Comparison of ENCODE assay signal across 8 mouse cellular contexts in the genomic region with DNA sequence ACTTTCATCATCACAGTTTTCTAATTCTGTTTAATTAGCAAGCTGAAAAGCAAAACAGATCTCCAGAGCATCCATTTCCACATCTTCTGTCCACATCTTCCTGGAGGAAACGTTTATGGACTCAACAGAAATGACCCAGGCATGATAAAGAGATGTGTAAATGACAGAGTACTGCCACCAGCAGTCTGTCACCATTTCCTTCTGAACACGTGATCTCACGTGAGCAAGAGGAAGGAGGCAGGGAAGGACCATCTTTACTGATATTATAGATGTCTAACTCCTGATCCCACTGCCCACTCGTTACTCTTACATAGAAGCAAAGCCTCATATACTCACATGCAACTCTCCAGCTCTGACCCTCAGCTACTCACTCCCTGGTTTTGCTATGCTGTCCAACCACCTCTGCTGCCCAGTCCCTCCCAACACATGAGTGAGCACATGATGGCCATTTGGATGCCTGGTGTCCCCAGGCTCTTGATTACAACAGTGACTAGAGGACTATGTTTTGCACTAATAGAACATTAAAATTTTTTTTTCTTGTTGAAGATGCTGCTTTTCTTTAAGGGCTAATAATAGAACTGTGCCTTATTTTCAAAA. TPM values are rescaled to one million over a fixed set of nuclear protein-coding genes. Genes with fewer than 3 reads are reported as not detected.
DNase-seq lines count a peak whose midpoint lies in the region; ATAC-seq and TF ChIP-seq lines count a peak whose summit lies in the region.
"Not testable (repeated sequence)": the region's sequence is repeated elsewhere in the genome, so short reads cannot be mapped to it uniquely, and the experiment has no call there.

No protein-coding gene starts in this region.

- H3K79me2 ChIP-seq in MEL (ENCODE audit: control insufficient read depth, insufficient read depth, low read length, poor library complexity) = not testable (repeated sequence)

- 0 out of 2 replicates have a peak overlapping the region, but pooled peaks have one; percentile 25 for H3K9ac ChIP-seq in MEL (ENCODE audit: control insufficient read depth, low read depth, low read length, poor library complexity, severe bottlenecking)
- H3K9ac ChIP-seq in intestine, embryonic 16.5 days (ENCODE audit: low read depth, low read length); liver, embryonic 16.5 days (ENCODE audit: low read depth, low read length): not testable (repeated sequence)

- not testable (repeated sequence) for H3K4me1 ChIP-seq in MEL (ENCODE audit: control insufficient read depth in 1 of 2, insufficient read depth in 2 of 2, low read length in 2 of 2); bone marrow macrophage, adult 2 months (ENCODE audit: control insufficient read depth, insufficient read depth, low read length); intestine, embryonic 16.5 days (ENCODE audit: control insufficient read depth, insufficient read depth, low read length); liver, embryonic 16.5 days (ENCODE audit: control insufficient read depth, low read depth, low read length); spleen, adult 2 months (ENCODE audit: control insufficient read depth, insufficient read depth, insufficient read length)

- ATAC-seq in granulocyte monocyte progenitor cell, adult 5-6 weeks (replicated peaks; ENCODE audit: poor library complexity, severe bottlenecking) = peak; percentile 69
- ATAC-seq in intestine, embryonic 16.5 days = 0 out of 2 replicates have a peak, but pooled peaks have one; percentile 10
- 0 out of 2 replicates have a peak, but pooled peaks have one; percentile 32 for ATAC-seq in liver, embryonic 16.5 days (ENCODE audit: low read depth)
- peak; percentile 52 for ATAC-seq in megakaryocyte progenitor cell, adult 5-6 weeks (replicated peaks; ENCODE audit: poor library complexity)

- not testable (repeated sequence) for TF ChIP-seq POLR2A in MEL (IDR thresholded peaks at IDR 0.05; ENCODE audit: control insufficient read depth in 1 of 2, insufficient read depth in 1 of 2, low read depth in 1 of 2, low read length in 2 of 2, poor library complexity in 1 of 2); bone marrow macrophage, adult 2 months (IDR thresholded peaks at IDR 0.05; ENCODE audit: borderline replicate concordance, low read depth, low read length); spleen, adult 2 months (IDR thresholded peaks at IDR 0.05; ENCODE audit: low read depth, low read length)

- not testable (repeated sequence) for H3K27me3 ChIP-seq in MEL (ENCODE audit: control insufficient read depth in 1 of 2, insufficient read depth in 2 of 2, low read length in 2 of 2); intestine, embryonic 16.5 days (replicated peaks; ENCODE audit: control insufficient read depth, insufficient read depth, low read length); liver, embryonic 16.5 days (ENCODE audit: control insufficient read depth, insufficient read depth, low read depth, low read length); spleen, adult 2 months (ENCODE audit: control insufficient read depth, insufficient read depth, low read length)

- not testable (repeated sequence) for TF ChIP-seq RAD21 in MEL (IDR thresholded peaks at IDR 0.05; ENCODE audit: low read depth, low read length)

- not testable (repeated sequence) for H3K9me3 ChIP-seq in MEL (replicated peaks; ENCODE audit: insufficient read depth, low read length); intestine, embryonic 16.5 days (ENCODE audit: control insufficient read depth, low read length); liver, embryonic 16.5 days (replicated peaks; ENCODE audit: control insufficient read depth, low read length)

- H3K4me3 ChIP-seq in MEL (ENCODE audit: control insufficient read depth in 1 of 2, insufficient read depth in 1 of 2, low read depth in 2 of 2, low read length in 2 of 2) = peak overlapping the region in 1 of 2 experiments; percentile 48; a peak in 1 of 4 replicates
- H3K4me3 ChIP-seq in bone marrow macrophage, adult 2 months (ENCODE audit: insufficient read depth, low read length) = peak overlapping the region; percentile 44
- not testable (repeated sequence) for H3K4me3 ChIP-seq in intestine, embryonic 16.5 days (ENCODE audit: low read length); liver, embryonic 16.5 days (ENCODE audit: low read depth, low read length)
- H3K4me3 ChIP-seq in spleen, adult 2 months (ENCODE audit: extremely low read depth, insufficient read depth, insufficient read length) = peak overlapping the region; percentile 47

- H3K27ac ChIP-seq in MEL (ENCODE audit: control insufficient read depth, low read depth, low read length); bone marrow macrophage, adult 2 months (ENCODE audit: insufficient read depth, low read depth, low read length); intestine, embryonic 16.5 days (ENCODE audit: low read length); liver, embryonic 16.5 days (ENCODE audit: low read length): not testable (repeated sequence)
- H3K27ac ChIP-seq in spleen, adult 2 months (ENCODE audit: insufficient read depth, low read length) = peak overlapping the region; percentile 46

- not testable (repeated sequence) for H3K36me3 ChIP-seq in MEL (ENCODE audit: control insufficient read depth in 1 of 2, insufficient read depth in 2 of 2, low read length in 2 of 2); intestine, embryonic 16.5 days (ENCODE audit: control insufficient read depth, insufficient read depth, low read length); liver, embryonic 16.5 days (ENCODE audit: control insufficient read depth, insufficient read depth); spleen, adult 2 months (ENCODE audit: control insufficient read depth, insufficient read depth, low read length)

- not testable (repeated sequence) for H3K4me2 ChIP-seq in intestine, embryonic 16.5 days (ENCODE audit: low read depth, low read length); liver, embryonic 16.5 days (ENCODE audit: low read depth, low read length)

- TF ChIP-seq EP300 in MEL (IDR thresholded peaks at IDR 0.05; ENCODE audit: low read depth in 1 of 2, low read length in 2 of 2) = not testable (repeated sequence)

- 43% methylated on average over 3 of the region's 4 CpGs for WGBS in intestine, embryonic 16.5 days
- WGBS in liver, embryonic 16.5 days (ENCODE audit: insufficient replicate concordance) = 37% methylated on average over 2 of the region's 4 CpGs
- WGBS in spleen, adult 2 months = 3% methylated on average over 3 of the region's 4 CpGs

- TF ChIP-seq CTCF in MEL (IDR thresholded peaks at IDR 0.05 in 2 of 3, conservative IDR thresholded peaks at IDR 0.05 in 1 of 3; ENCODE audit: control insufficient read depth in 1 of 3, insufficient read depth in 1 of 3, low read depth in 2 of 3, low read length in 3 of 3, poor library complexity in 1 of 3, severe bottlenecking in 1 of 3); bone marrow macrophage, adult 2 months (IDR thresholded peaks at IDR 0.05; ENCODE audit: low read depth, low read length); spleen, adult 2 months (IDR thresholded peaks at IDR 0.05; ENCODE audit: extremely low read depth, insufficient read depth, insufficient read length, insufficient replicate concordance): not testable (repeated sequence)

- DNase-seq in 3134 (ENCODE audit: extremely low read depth, insufficient read length, low spot score) (peak; percentile 20), MEL (ENCODE audit: low read depth, low spot score) (peak; percentile 22)
- DNase-seq in spleen, adult 2 months (ENCODE audit: low read depth in 1 of 2, low spot score in 2 of 2) = not testable (repeated sequence)

RNA-seq across cellular contexts. Expression of gene Samd9l, which starts 54.2 kb away (rescaled TPM):
- total RNA-seq in MEL (2012; rRNA removed) = 2.3 and 2.6 TPM in 2 replicates
- polyA plus RNA-seq in MEL (2012; ENCODE audit: insufficient read depth in 1 of 2, insufficient read length in 2 of 2, low read depth in 1 of 2, low replicate concordance in 2 of 2, missing spikeins in 1 of 2) = 1 to 10 TPM in 1 of 2 experiments, not detected in 1; 3.3 TPM
- polyA plus RNA-seq in bone marrow macrophage, adult 2 months (2012; ENCODE audit: insufficient read depth, insufficient read length, missing spikeins) = 93.7 and 114 TPM in 2 replicates
- 1.6 and 3.2 TPM in 2 replicates for total RNA-seq in granulocyte monocyte progenitor cell, adult 5-6 weeks (2014; fragmentation: Nextera tagmentation)
- total RNA-seq in granulocyte monocyte progenitor cell, adult 5-6 weeks (2017) = 12.3 and 12.8 TPM in 2 replicates
- 8.8 and 11.1 TPM in 2 replicates for polyA plus RNA-seq in intestine, embryonic 16.5 days (2015; fragmentation: Nextera tagmentation; extraction: Ambion mirVana)
- polyA plus RNA-seq in liver, embryonic 16.5 days (2015; fragmentation: Nextera tagmentation; extraction: Ambion mirVana) = 3.6 and 4.0 TPM in 2 replicates
- total RNA-seq in megakaryocyte progenitor cell, adult 5-6 weeks (2015) = 14.3 and 16.2 TPM in 2 replicates
- 15.4 and 16.6 TPM in 2 replicates for total RNA-seq in megakaryocyte progenitor cell, adult 5-6 weeks (2017)
- 3.5 TPM in 2 replicates for polyA plus RNA-seq in spleen, adult 2 months (2012; rRNA removed)

Comparison
In these comparisons a context has a peak if more than half of its experiments do, and no peak if none do; other contexts are left out.
1. ATAC-seq: peak in every context shown above with its lines; median percentile 69 in granulocyte monocyte progenitor cell, adult 5-6 weeks; 52 in megakaryocyte progenitor cell, adult 5-6 weeks; 32 in liver, embryonic 16.5 days; 10 in intestine, embryonic 16.5 days.